Mouse (Mus musculus) spleen, adult 2 months (tissue): ENCODE data around the gene Wdfy1. TPM values are rescaled to one million over a fixed set of nuclear protein-coding genes. Genes with fewer than 3 reads are reported as not detected.

ENCODE experiments used
- DNase-seq, 2 experiments: peaks; one replicate each; pipeline versions ENCODE4 v3.0.0 to v3.0.0-alpha.2; 2012 to 2021; ENCODE audit warnings: low spot score in 2 of 2, low read depth in 1 of 2
- H3K27ac ChIP-seq: fragments of 200-500 bp; 2 replicates; pipeline ENCODE4 v1.5.1; 2012; ENCODE audit warnings: low read length, inconsistent platforms; ENCODE audit not compliant: insufficient read depth
- H3K27me3 ChIP-seq: fragments of 200-500 bp; 2 replicates; pipeline ENCODE4 v1.6.1; 2012; ENCODE audit warnings: mild to moderate bottlenecking, moderate library complexity, low read length, inconsistent platforms; ENCODE audit not compliant: control insufficient read depth, insufficient read depth
- H3K36me3 ChIP-seq: fragments of 200-500 bp; 2 replicates; pipeline ENCODE4 v1.6.1; 2012; ENCODE audit warnings: mild to moderate bottlenecking, low read length, inconsistent platforms; ENCODE audit not compliant: control insufficient read depth, insufficient read depth
- H3K4me1 ChIP-seq: fragments of 200-500 bp; 2 replicates; pipeline ENCODE4 v1.6.1; 2011; ENCODE audit warnings: inconsistent platforms; ENCODE audit not compliant: control insufficient read depth, insufficient read depth, insufficient read length
- H3K4me3 ChIP-seq: fragments of 200-500 bp; 2 replicates; pipeline ENCODE4 v1.5.1; 2011; ENCODE audit warnings: mild to moderate bottlenecking, inconsistent platforms; ENCODE audit not compliant: insufficient read depth, insufficient read length; ENCODE audit errors: extremely low read depth
- CTCF ChIP-seq: fragments of 200-500 bp; IDR thresholded peaks from 2 replicates; pipeline ENCODE4 v1.5.1; 2011; ENCODE audit warnings: mild to moderate bottlenecking, inconsistent platforms; ENCODE audit not compliant: insufficient read depth, insufficient read length, insufficient replicate concordance; ENCODE audit errors: extremely low read depth
- POLR2A ChIP-seq: fragments of 200-500 bp; IDR thresholded peaks from 2 replicates; pipeline ENCODE4 v1.6.1; 2011; ENCODE audit warnings: low read depth, low read length, inconsistent platforms
- WGBS: fragments of 180-500 bp; shearing (Covaris S2); methylation state at CpG from one replicate; pipeline ENCODE4 v1.1.7; 2018; 5-methylcytosine and 5-hydroxymethylcytosine counted together
- polyA plus RNA-seq: library from polyadenylated mRNA; depleted of rRNA; stranded (reverse); fragments of >200 nt; gene quantifications from 2 replicates; pipeline ENCODE4 v1.2.3, GENCODE M21; 2012

Wdfy1 gene
- polyA plus RNA-seq, 1 experiment, result 22.1 TPM

DNA sequence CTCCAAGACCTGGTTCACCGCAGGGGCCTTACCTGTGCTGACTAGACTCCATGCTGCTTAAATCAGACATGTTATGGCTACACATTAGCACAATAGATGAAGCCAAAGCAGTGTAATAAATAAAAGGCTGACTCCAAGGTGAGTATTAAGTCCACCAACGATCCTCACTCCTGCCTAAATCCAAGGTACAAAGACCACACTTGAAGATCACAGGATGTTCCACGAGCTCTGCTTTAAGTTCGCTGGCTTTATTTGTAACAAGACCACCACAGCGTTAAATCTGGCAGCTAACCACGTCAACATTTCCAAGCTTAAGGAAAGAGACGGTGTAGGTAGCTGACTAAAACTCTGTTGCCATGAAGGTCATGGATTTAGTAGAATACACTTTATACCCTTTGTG, 33.0 kb downstream of the Wdfy1 start:
- WGBS, result 93% methylated on average over 7 of the region's 7 CpGs
- Histone ChIP-seq H3K4me3 (no peak overlapping the region), H3K27me3 (no peaks in the 10 kb centered on the region), H3K4me1 (no peaks in the 10 kb centered on the region), H3K36me3 (peaks cover 4% of the 10 kb centered on the region; the same call in 1 of the 2 replicates), H3K27ac (no peak overlapping the region)
- TF ChIP-seq POLR2A, result no peak
- TF ChIP-seq CTCF, result no peak
- DNase-seq, result no peak

- H3K27ac ChIP-seq, result no peak overlapping the region
- DNase-seq, result no peak
- no peaks in the 10 kb centered on the region for H3K27me3 ChIP-seq
- peaks cover 5% of the 10 kb centered on the region for H3K36me3 ChIP-seq
- 36% methylated on average over 4 of the region's 4 CpGs for WGBS
- no peak overlapping the region for H3K4me3 ChIP-seq
- no peaks in the 10 kb centered on the region for H3K4me1 ChIP-seq
- TF ChIP-seq POLR2A, result no peak
- no peak for TF ChIP-seq CTCF
These were observed 34.9 kb downstream of the Wdfy1 start for GRCm38 (mm10) chr1:79741002-79741401.

DNA sequence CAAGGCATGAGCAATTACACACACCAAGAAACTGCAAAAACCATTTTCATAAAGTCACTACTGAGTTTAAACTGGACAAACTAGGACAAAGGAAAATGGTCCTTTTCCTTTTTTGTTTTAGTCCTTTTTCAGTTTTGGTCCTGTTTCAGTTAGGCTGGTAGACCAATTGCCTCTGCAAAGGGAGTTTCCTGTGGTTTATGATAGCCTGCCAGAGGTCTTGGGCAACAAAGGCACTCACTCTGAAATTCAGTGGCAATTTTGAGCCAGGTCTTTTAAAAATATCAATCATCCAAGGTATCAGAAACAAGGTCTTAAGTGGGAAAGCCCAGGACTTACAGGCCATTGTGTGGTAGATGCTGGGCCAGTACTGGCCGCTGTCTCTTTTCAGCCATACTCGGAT, 36.2 kb downstream of the Wdfy1 start:
- H3K36me3 ChIP-seq, result peaks cover 5% of the 10 kb centered on the region
- H3K4me1 ChIP-seq, result no peaks in the 10 kb centered on the region
- no peak overlapping the region for H3K27ac ChIP-seq
- WGBS, result 85% methylated on average over 2 of the region's 2 CpGs
- no peak overlapping the region for H3K4me3 ChIP-seq
- no peaks in the 10 kb centered on the region for H3K27me3 ChIP-seq
- no peak for DNase-seq
- no peak for TF ChIP-seq POLR2A
- TF ChIP-seq CTCF, result no peak

DNA sequence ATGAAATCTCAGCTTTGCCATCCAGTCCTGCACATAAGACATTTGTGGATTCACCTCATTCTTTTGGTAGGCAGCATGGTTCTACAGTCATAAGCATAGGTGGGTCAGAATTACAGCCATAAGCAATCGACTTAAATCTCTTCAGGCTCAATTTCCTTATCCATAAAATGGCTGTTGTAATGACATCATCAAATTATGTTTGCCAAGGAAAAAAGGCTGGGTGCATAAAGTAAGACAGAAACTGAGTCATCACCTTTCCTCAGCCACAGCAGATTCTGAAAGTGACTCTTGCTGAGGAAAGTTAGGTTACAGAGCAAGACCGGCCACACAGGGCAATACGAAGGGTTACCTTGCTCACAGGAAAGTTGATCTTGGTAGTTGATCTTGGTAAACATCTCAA, 39.5 kb downstream of the Wdfy1 start:
- H3K36me3 ChIP-seq, result peaks cover 8% of the 10 kb centered on the region
- H3K4me3 ChIP-seq, result no peak overlapping the region
- no peaks in the 10 kb centered on the region for H3K27me3 ChIP-seq
- no peak for TF ChIP-seq CTCF
- TF ChIP-seq POLR2A, result no peak
- WGBS, result 92% methylated on average over 3 of the region's 3 CpGs
- DNase-seq, result no peak
- H3K4me1 ChIP-seq, result no peaks in the 10 kb centered on the region
- no peak overlapping the region for H3K27ac ChIP-seq

DNA sequence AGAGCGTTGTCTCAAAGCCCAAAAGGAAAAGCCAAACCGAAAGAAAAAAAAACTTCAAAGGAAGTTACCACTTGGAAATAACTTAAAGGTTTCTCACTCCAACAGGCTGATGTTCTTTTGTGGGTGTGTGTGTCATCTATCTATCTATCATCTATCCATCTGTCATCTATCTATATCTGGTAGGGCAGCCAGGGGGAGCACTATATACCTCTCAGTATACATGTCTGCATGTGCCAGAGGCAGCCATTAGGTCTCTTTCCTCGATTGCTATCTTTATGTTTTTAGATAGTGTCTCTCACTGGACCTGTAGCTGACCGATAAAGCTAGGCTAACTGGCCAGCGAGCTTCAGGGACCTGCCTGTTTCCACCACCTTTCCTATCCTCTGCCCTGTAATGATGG, 41.1 kb downstream of the Wdfy1 start:
- Histone ChIP-seq H3K36me3 (peaks cover 5% of the 10 kb centered on the region), H3K27me3 (no peaks in the 10 kb centered on the region), H3K4me1 (no peaks in the 10 kb centered on the region), H3K27ac (no peak overlapping the region), H3K4me3 (no peak overlapping the region)
- 83% methylated on average over 5 of the region's 5 CpGs for WGBS
- no peak for DNase-seq
- no peak for TF ChIP-seq POLR2A
- TF ChIP-seq CTCF, result no peak

GRCm38 (mm10) chr1:79714152-79714923, 61.6 kb downstream of the Wdfy1 start:
- no peaks in the 10 kb centered on the region for H3K27me3 ChIP-seq
- peaks cover 4% of the 10 kb centered on the region for H3K36me3 ChIP-seq
- H3K27ac ChIP-seq, result no peak overlapping the region
- H3K4me1 ChIP-seq, result peaks cover 9% of the 10 kb centered on the region; the same call in 1 of the 2 replicates
- WGBS, result 93% methylated on average over 13 of the region's 13 CpGs
- DNase-seq, result no peak
- no peak for TF ChIP-seq CTCF
- no peak for TF ChIP-seq POLR2A
- no peak overlapping the region for H3K4me3 ChIP-seq

DNA sequence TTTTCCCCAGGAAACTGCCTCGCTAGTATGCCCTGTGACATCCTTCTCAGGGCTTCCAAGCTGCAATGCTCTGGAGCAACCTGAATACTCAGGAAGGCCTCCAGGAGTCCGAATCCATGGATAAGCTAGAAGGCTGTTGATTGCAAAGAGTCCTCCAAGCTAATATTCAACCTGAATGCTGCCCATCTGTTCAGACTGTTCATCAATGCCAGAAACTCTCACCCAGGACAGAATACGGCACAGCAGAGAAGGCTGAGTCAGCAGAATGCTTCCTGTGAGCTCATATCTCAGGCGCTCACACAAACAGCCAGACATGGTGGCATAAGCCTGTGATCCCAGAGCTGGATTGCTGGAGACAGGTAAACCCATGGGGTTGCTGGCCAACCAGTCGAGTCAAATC, 62.9 kb downstream of the Wdfy1 start:
- H3K27me3 ChIP-seq, result no peaks in the 10 kb centered on the region
- H3K27ac ChIP-seq, result no peak overlapping the region
- peaks cover 9% of the 10 kb centered on the region; the same call in 1 of the 2 replicates for H3K4me1 ChIP-seq
- 91% methylated on average over 5 of the region's 5 CpGs for WGBS
- peaks cover 4% of the 10 kb centered on the region for H3K36me3 ChIP-seq
- DNase-seq, result no peak
- TF ChIP-seq POLR2A, result no peak
- TF ChIP-seq CTCF, result no peak
- no peak overlapping the region for H3K4me3 ChIP-seq
